Mouse (Mus musculus): Measurements from ENCODE around the gene Drp2. TPM values are rescaled to one million over a fixed set of nuclear protein-coding genes. Genes with fewer than 3 reads are reported as not detected.

Drp2 gene
- polyA plus RNA-seq, 1 experiment: 2.0 TPM

DNA sequence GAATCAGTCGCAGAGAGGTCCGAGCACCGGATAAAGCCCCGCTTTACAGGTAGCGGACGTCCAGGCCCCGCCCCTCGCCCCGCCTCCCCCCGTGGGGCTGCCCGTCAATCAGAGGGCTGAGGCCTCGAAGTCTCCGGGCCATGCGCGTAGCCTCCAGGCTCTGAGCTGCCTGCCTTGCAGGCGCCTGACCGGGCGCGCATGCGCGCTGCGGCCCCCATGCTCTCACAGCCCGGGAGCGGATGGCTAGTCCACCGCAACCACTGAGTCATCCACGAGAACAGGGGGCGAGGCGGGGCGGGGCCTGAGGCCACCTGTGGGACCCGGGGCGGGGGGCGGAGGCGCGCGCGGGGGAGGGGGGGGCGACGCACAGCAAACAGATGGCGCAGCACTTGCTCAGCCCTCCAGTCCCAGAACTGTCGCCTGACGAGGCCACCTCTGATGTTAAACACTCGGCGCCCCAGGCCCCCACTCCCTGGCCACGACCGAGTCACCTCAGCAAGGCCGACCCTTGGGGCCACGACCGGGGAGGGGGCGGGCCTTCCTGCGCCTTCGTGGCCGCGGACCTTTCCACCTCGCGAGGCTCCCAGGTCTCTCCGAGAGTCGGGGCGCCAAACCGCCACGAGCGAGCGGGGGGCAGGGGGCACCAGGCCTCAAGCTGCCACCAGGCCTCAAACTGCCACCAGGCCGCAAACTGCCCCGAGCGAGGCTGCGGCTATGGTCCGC lies 70.8 kb downstream of the Drp2 start:
- WGBS: 75% methylated on average over 61 of the region's 67 CpGs
- Histone ChIP-seq H3K4me1 (ENCODE audit: control insufficient read depth, insufficient read depth, low read length) (no peaks in the 10 kb centered on the region), H3K27ac (ENCODE audit: control insufficient read depth, insufficient read depth, low read depth, low read length, poor library complexity) (no peak overlapping the region), H3K4me3 (replicated peaks; ENCODE audit: control insufficient read depth, low read depth, low read length) (no peak overlapping the region)
- TF ChIP-seq CTCF (IDR thresholded peaks at IDR 0.05; ENCODE audit: control insufficient read depth, insufficient read depth, low read length) (no peak), POLR2A (IDR thresholded peaks at IDR 0.05; ENCODE audit: borderline replicate concordance, control insufficient read depth, low read depth, low read length) (no peak)

DNA sequence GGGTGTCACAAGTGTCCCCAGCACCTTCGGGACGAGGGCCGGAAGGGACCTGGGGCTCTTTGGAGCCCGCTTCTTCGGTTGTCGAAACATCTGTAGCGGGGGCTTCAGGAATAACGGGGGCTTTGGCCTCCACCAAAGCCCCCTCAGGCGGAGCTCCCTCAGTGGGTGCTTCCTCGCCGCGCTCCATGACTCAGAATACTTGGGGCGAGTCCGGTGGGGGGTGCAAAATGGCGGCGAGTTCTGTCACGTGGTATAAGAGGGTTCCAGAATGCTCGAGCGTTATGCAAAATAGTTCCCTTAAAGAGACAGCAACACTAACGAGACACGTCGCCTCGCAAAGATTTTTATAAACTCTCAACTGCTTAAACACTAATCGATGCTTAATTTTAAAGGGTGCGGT lies 71.9 kb downstream of the Drp2 start, which contains the start of gene Taf7l:
TSS of gene Taf7l (minus strand) at position 201 of the 400 bp plus-strand sequence.
- TF ChIP-seq CTCF (IDR thresholded peaks at IDR 0.05; ENCODE audit: control insufficient read depth, insufficient read depth, low read length) (no peak), POLR2A (IDR thresholded peaks at IDR 0.05; ENCODE audit: borderline replicate concordance, control insufficient read depth, low read depth, low read length) (no peak)

DNA sequence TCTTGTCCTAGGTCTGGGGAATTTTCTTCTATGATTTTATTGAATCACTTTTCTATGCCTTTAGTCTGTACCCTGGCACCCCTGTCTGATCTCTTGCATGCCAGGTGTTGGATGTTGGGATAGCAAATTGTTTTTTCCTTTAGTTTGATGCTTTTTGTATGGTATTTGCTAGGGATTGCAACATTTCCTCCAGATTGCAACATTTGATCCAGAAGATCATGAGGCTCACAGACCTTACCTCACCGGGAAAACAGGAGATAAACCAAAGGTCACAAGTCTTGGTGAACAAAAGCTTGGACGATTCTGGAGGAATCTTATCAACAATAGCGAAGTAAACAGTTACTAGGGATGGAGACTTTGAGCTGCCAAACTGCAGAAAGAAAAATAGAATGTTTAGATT lies 77.4 kb downstream of the Drp2 start:
- Histone ChIP-seq H3K4me3 (replicated peaks; ENCODE audit: control insufficient read depth, low read depth, low read length) (no peak overlapping the region), H3K27ac (ENCODE audit: control insufficient read depth, insufficient read depth, low read depth, low read length, poor library complexity) (no peak overlapping the region), H3K4me1 (ENCODE audit: control insufficient read depth, insufficient read depth, low read length) (no peaks in the 10 kb centered on the region)
- TF ChIP-seq CTCF (IDR thresholded peaks at IDR 0.05; ENCODE audit: control insufficient read depth, insufficient read depth, low read length) (no peak), POLR2A (IDR thresholded peaks at IDR 0.05; ENCODE audit: borderline replicate concordance, control insufficient read depth, low read depth, low read length) (no peak)
- WGBS: 53% methylated on average over 3 of the region's 3 CpGs

More for the DNA sequence above, 71.9 kb downstream of the Drp2 start, which contains the start of gene Taf7l:
- Histone ChIP-seq H3K4me1 (ENCODE audit: control insufficient read depth, insufficient read depth, low read length) (no peaks in the 10 kb centered on the region), H3K27ac (ENCODE audit: control insufficient read depth, insufficient read depth, low read depth, low read length, poor library complexity) (no peak within 1 kb of the TSS), H3K4me3 (replicated peaks; ENCODE audit: control insufficient read depth, low read depth, low read length) (no peak within 1 kb of the TSS)
- WGBS: 92% methylated on average over 25 of the region's 25 CpGs

DNA sequence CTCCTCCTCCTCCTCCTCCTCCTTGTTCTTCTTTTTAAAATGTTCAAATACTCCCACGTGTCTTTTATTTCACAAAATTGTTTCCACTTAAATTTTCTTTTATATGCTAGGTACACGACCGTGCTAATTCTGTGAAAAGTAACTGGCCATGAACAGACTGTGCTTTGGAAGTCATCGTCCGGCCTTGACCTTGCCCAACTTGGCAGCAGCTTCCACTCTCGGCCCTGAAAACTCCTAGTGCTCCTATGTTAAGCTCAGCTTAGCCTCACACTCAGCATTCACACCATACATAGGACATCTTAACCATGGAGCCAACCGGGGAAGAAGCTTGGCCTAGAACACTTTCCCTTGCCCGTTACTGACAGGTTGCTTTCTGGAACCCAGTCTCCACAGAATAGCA lies 96.3 kb downstream of the Drp2 start:
- TF ChIP-seq POLR2A (IDR thresholded peaks at IDR 0.05; ENCODE audit: borderline replicate concordance, control insufficient read depth, low read depth, low read length) (no peak), CTCF (IDR thresholded peaks at IDR 0.05; ENCODE audit: control insufficient read depth, insufficient read depth, low read length) (no peak)
- Histone ChIP-seq H3K4me3 (replicated peaks; ENCODE audit: control insufficient read depth, low read depth, low read length) (no peak overlapping the region), H3K4me1 (ENCODE audit: control insufficient read depth, insufficient read depth, low read length) (no peaks in the 10 kb centered on the region), H3K27ac (ENCODE audit: control insufficient read depth, insufficient read depth, low read depth, low read length, poor library complexity) (no peak overlapping the region)
- WGBS: 74% methylated on average over 8 of the region's 8 CpGs

Other genes with a start within 250 kb of the Drp2 start
- gene Xkrx, start 242.5 kb upstream of the Drp2 start, polyA plus RNA-seq (2011; ENCODE audit: insufficient read depth, insufficient read length, low replicate concordance, missing spikeins): 4.4 and 12.4 TPM in 2 replicates
- not detected in 2 replicates for gene Arl13a, start 217.1 kb upstream of the Drp2 start, polyA plus RNA-seq (2011; ENCODE audit: insufficient read depth, insufficient read length, low replicate concordance, missing spikeins)
- 0.97 TPM in 1 of 2 replicates, not detected in the other for gene Nox1, start 182.6 kb upstream of the Drp2 start, polyA plus RNA-seq (2011; ENCODE audit: insufficient read depth, insufficient read length, low replicate concordance, missing spikeins)
- 7.7 and 9.4 TPM in 2 replicates for gene Trmt2b, start 127.6 kb upstream of the Drp2 start, polyA plus RNA-seq (2011; ENCODE audit: insufficient read depth, insufficient read length, low replicate concordance, missing spikeins)
- not detected in 2 replicates for gene Tmem35a, start 109.3 kb upstream of the Drp2 start, polyA plus RNA-seq (2011; ENCODE audit: insufficient read depth, insufficient read length, low replicate concordance, missing spikeins)
- gene Cenpi, start 96.5 kb upstream of the Drp2 start, polyA plus RNA-seq (2011; ENCODE audit: insufficient read depth, insufficient read length, low replicate concordance, missing spikeins): 16.3 and 17.4 TPM in 2 replicates
- not detected in 2 replicates for gene Taf7l, start 71.9 kb downstream of the Drp2 start, polyA plus RNA-seq (2011; ENCODE audit: insufficient read depth, insufficient read length, low replicate concordance, missing spikeins)
- 11.6 and 28.4 TPM in 2 replicates for gene Timm8a1, start 137.3 kb downstream of the Drp2 start, polyA plus RNA-seq (2011; ENCODE audit: insufficient read depth, insufficient read length, low replicate concordance, missing spikeins)
- gene Btk, start 179.0 kb downstream of the Drp2 start, polyA plus RNA-seq (2011; ENCODE audit: insufficient read depth, insufficient read length, low replicate concordance, missing spikeins): 43.9 and 79.4 TPM in 2 replicates
- gene Rpl36a, start 181.1 kb downstream of the Drp2 start, polyA plus RNA-seq (2011; ENCODE audit: insufficient read depth, insufficient read length, low replicate concordance, missing spikeins): 431 and 606 TPM in 2 replicates
- gene Gla, start 196.6 kb downstream of the Drp2 start, polyA plus RNA-seq (2011; ENCODE audit: insufficient read depth, insufficient read length, low replicate concordance, missing spikeins): 1.5 and 6.8 TPM in 2 replicates
- 50.4 and 53.5 TPM in 2 replicates for gene Hnrnph2, start 196.6 kb downstream of the Drp2 start, polyA plus RNA-seq (2011; ENCODE audit: insufficient read depth, insufficient read length, low replicate concordance, missing spikeins)